ENCODE assay signal across 8 mouse cellular contexts in the genomic region with DNA sequence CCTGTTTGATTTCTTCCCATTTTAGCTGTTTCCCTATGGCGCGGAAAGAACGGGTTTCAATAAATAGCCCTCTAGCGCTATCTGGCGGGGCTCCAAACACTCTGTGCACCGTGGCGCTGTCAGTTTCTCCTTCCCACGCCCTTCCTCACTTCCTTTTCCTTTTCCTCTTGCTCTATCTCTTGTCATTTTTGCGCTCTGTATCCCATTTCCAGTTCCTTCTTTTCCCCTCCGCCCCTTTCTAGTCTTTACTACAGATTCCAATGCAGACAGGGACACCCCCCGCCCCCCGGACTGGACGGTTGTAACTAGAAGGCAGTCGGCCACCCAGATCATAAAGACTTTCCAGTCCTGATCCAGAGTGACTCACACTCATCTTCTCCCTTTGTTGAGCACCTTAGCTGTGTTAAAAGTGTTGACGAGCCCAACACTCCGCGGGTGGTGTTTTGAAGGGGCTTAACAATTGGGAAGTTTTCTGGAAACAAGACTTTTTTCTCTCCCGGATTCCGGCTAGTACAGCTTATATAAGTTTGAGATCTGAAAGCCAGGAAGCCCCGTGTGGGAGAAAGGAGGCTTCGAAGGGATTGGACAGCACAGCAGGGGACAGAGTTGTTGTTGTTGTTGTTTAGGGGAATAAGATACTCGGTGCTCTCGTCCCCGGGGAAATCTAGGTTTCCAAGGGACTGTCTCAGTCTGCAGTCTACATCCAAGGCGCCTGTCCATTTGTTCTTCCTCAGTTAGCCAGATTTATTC. TPM values are rescaled to one million over a fixed set of nuclear protein-coding genes. Genes with fewer than 3 reads are reported as not detected.
DNase-seq lines count a peak whose midpoint lies in the region; ATAC-seq lines count a peak whose summit lies in the region.

No protein-coding gene starts in this region.

- H3K27ac ChIP-seq in forebrain, embryonic 10.5 days = 0 out of 2 replicates have a peak overlapping the region, but pooled peaks have one; percentile 25
- peak overlapping the region; percentile 99 for H3K27ac ChIP-seq in hindbrain, embryonic 14.5 days
- H3K27ac ChIP-seq in limb, embryonic 11.5 days (replicated peaks; ENCODE audit: low read depth, low read length) = no peak overlapping the region

- H3K4me1 ChIP-seq in forebrain, embryonic 10.5 days = peaks cover 85% of the 10 kb centered on the region
- H3K4me1 ChIP-seq in hindbrain, embryonic 14.5 days (replicated peaks; ENCODE audit: control insufficient read depth, insufficient read depth, low read length) = peaks cover 14% of the 10 kb centered on the region; the same call in 1 of the 2 replicates
- H3K4me1 ChIP-seq in limb, embryonic 11.5 days (ENCODE audit: control insufficient read depth, insufficient read depth, low read length) = peaks cover 18% of the 10 kb centered on the region; the same call in 1 of the 2 replicates

- peak; percentile 51 to 77 for DNase-seq in cerebellum, postnatal 4 days (ENCODE audit: low spot score in 2 of 2)
- no peak for DNase-seq in cerebellum, adult 18-20 months
- peak; percentile 83 to 95 for DNase-seq in adrenal gland, adult (ENCODE audit: inconsistent age in 2 of 2, low spot score in 1 of 2)
- peak; percentile 59 for DNase-seq in forebrain, embryonic 10.5 days (ENCODE audit: extremely low spot score, low spot score)
- peak; percentile 91 for DNase-seq in hindbrain, embryonic 14.5 days (ENCODE audit: low spot score)
- peak; percentile 73 for DNase-seq in limb, embryonic 11.5 days (ENCODE audit: low spot score)
- DNase-seq in thymus, postnatal 36 days = no peak

- no peak for ATAC-seq in hindbrain, embryonic 14.5 days (ENCODE audit: low FRiP score)
- ATAC-seq in limb, embryonic 11.5 days (ENCODE audit: insufficient number of reproducible peaks, low FRiP score, low TSS enrichment, low read depth) = no peak
- 0 out of 2 replicates have a peak, but pooled peaks have one; percentile 49 for ATAC-seq in megakaryocyte-erythroid progenitor cell, adult 5-6 weeks (replicated peaks; ENCODE audit: low FRiP score, low TSS enrichment, poor library complexity, severe bottlenecking)

- no peaks in the 10 kb centered on the region for H3K36me3 ChIP-seq in forebrain, embryonic 10.5 days (replicated peaks)
- no peaks in the 10 kb centered on the region for H3K36me3 ChIP-seq in hindbrain, embryonic 14.5 days (replicated peaks; ENCODE audit: control insufficient read depth, insufficient read depth)
- H3K36me3 ChIP-seq in limb, embryonic 11.5 days (ENCODE audit: control insufficient read depth, insufficient read depth, low read length) = no peaks in the 10 kb centered on the region

- peak overlapping the region; percentile 65 for H3K4me2 ChIP-seq in hindbrain, embryonic 14.5 days (replicated peaks)
- peak overlapping the region; percentile 47 for H3K4me2 ChIP-seq in limb, embryonic 11.5 days (ENCODE audit: low read depth, severe bottlenecking)

- H3K27me3 ChIP-seq in forebrain, embryonic 10.5 days (ENCODE audit: poor library complexity, severe bottlenecking) = peaks cover 99% of the 10 kb centered on the region
- 0 out of 2 replicates have a peak, but pooled peaks cover 4% of the 10 kb centered on the region for H3K27me3 ChIP-seq in hindbrain, embryonic 14.5 days (ENCODE audit: control insufficient read depth, insufficient read depth, low read length)
- peaks cover 44% of the 10 kb centered on the region for H3K27me3 ChIP-seq in limb, embryonic 11.5 days (ENCODE audit: control insufficient read depth, insufficient read depth, low read length)

- H3K9ac ChIP-seq in hindbrain, embryonic 14.5 days = peak overlapping the region; percentile 99
- peak overlapping the region; percentile 22; the same call in 1 of the 2 replicates for H3K9ac ChIP-seq in limb, embryonic 11.5 days (ENCODE audit: low read length)

- WGBS in forebrain, embryonic 10.5 days = 1% methylated on average over 25 of the region's 25 CpGs
- WGBS in hindbrain, embryonic 14.5 days = 1% methylated on average over 25 of the region's 25 CpGs
- WGBS in limb, embryonic 11.5 days = 2% methylated on average over 25 of the region's 25 CpGs

- H3K4me3 ChIP-seq in forebrain, embryonic 10.5 days = peak overlapping the region; percentile 76
- peak overlapping the region; percentile 71 for H3K4me3 ChIP-seq in hindbrain, embryonic 14.5 days (replicated peaks; ENCODE audit: low read length)
- H3K4me3 ChIP-seq in limb, embryonic 11.5 days (ENCODE audit: low read depth, low read length) = peak overlapping the region; percentile 28

- no peaks in the 10 kb centered on the region for H3K9me3 ChIP-seq in forebrain, embryonic 10.5 days
- no peaks in the 10 kb centered on the region for H3K9me3 ChIP-seq in hindbrain, embryonic 14.5 days (ENCODE audit: control insufficient read depth, low read length)
- no peaks in the 10 kb centered on the region for H3K9me3 ChIP-seq in limb, embryonic 11.5 days (ENCODE audit: control insufficient read depth, low read length)

RNA-seq across cellular contexts. Expression of gene Meis2, which starts 6.1 kb away (rescaled TPM):
- 32.5 TPM in 2 replicates for polyA plus RNA-seq in forebrain, embryonic 10.5 days (2016; fragmentation: Nextera tagmentation; extraction: Ambion mirVana)
- 136 and 159 TPM in 2 replicates for polyA plus RNA-seq in hindbrain, embryonic 14.5 days (2014; fragmentation: Nextera tagmentation; extraction: Ambion mirVana)
- 51.4 and 53.9 TPM in 2 replicates for polyA plus RNA-seq in limb, embryonic 11.5 days (2014; fragmentation: Nextera tagmentation; extraction: Ambion mirVana)
- total RNA-seq in megakaryocyte-erythroid progenitor cell, adult 5-6 weeks (2014; fragmentation: Nextera tagmentation) = not detected in 2 replicates
- total RNA-seq in megakaryocyte-erythroid progenitor cell, adult 5-6 weeks (2017) = 0.46 TPM in 1 of 2 replicates, not detected in the other

Comparison
In these comparisons a context has a peak if more than half of its experiments do, and no peak if none do; other contexts are left out.
1. DNase-seq: peak in cerebellum, postnatal 4 days (2 of 2), adrenal gland, adult (2 of 2), forebrain, embryonic 10.5 days (single experiment), hindbrain, embryonic 14.5 days (single experiment) and limb, embryonic 11.5 days (single experiment); none in cerebellum, adult 18-20 months (0 of 2) and thymus, postnatal 36 days (0 of 2).
2. Peak in every context shown above with its lines, with median percentiles within 50 percentile points of each other: H3K4me3 ChIP-seq.